ENCODE assay signal across 8 mouse cellular contexts in genomic region chr1:171286517-171286916, GRCm38 (mm10). TPM values are rescaled to one million over a fixed set of nuclear protein-coding genes. Genes with fewer than 3 reads are reported as not detected.
A peak's percentile ranks its signal among the peaks of the same experiment; 100 is the strongest.
DNase-seq lines count a peak whose midpoint lies in the region; ATAC-seq and TF ChIP-seq lines count a peak whose summit lies in the region.

No protein-coding gene starts in this region.

- no peak for ATAC-seq in lung, embryonic 16.5 days (ENCODE audit: low read depth)
- no peak for ATAC-seq in liver, postnatal 0 days

- no peak overlapping the region for H3K9ac ChIP-seq in lung, embryonic 16.5 days (ENCODE audit: low read length)
- H3K9ac ChIP-seq in liver, postnatal 0 days (replicated peaks): no peak overlapping the region; the same call in 1 of the 2 replicates

- H3K4me2 ChIP-seq in lung, embryonic 16.5 days (ENCODE audit: low read depth, low read length): peak overlapping the region; percentile 78; the same call in 1 of the 2 replicates
- H3K4me2 ChIP-seq in liver, postnatal 0 days (ENCODE audit: low read depth, low read length): 0 out of 2 replicates have a peak overlapping the region, but pooled peaks have one; percentile 80

- peak in 1 of 2 experiments; percentile 31 for DNase-seq in cerebellum, adult 2 months
- DNase-seq in cerebellum, postnatal 25 days: no peak
- DNase-seq in lung, adult 2 months: no peak
- DNase-seq in liver, postnatal 0 days: no peak
- no peak for DNase-seq in MN1 (ENCODE audit: low spot score)
- no peak for DNase-seq in ovary, postnatal 36 days (ENCODE audit: low spot score)
- DNase-seq in urinary bladder, postnatal 10 days (ENCODE audit: low spot score): no peak

- WGBS in cerebellum, adult 2 months: 69% methylated on average over 19 of the region's 19 CpGs
- WGBS in lung, embryonic 16.5 days: 90% methylated on average over 19 of the region's 19 CpGs
- 88% methylated on average over 19 of the region's 19 CpGs for WGBS in lung, adult 2 months
- 89% methylated on average over 19 of the region's 19 CpGs for WGBS in liver, postnatal 0 days (ENCODE audit: insufficient replicate concordance)

- peaks cover 18% of the 10 kb centered on the region for H3K36me3 ChIP-seq in lung, embryonic 16.5 days (ENCODE audit: control insufficient read depth, insufficient read depth, low read length)
- H3K36me3 ChIP-seq in liver, postnatal 0 days (replicated peaks; ENCODE audit: insufficient read depth, low read length): peaks cover 34% of the 10 kb centered on the region

- no peak for TF ChIP-seq EP300 in liver, postnatal 0 days (IDR thresholded peaks at IDR 0.05; ENCODE audit: low read depth)

- H3K27me3 ChIP-seq in cerebellum, adult 2 months (ENCODE audit: control insufficient read depth, insufficient read depth, low read length): no peaks in the 10 kb centered on the region
- H3K27me3 ChIP-seq in lung, embryonic 16.5 days (ENCODE audit: control insufficient read depth, insufficient read depth, low read depth, low read length): no peaks in the 10 kb centered on the region
- H3K27me3 ChIP-seq in liver, postnatal 0 days (ENCODE audit: insufficient read depth, low read length): no peaks in the 10 kb centered on the region

- H3K9me3 ChIP-seq in lung, embryonic 16.5 days (ENCODE audit: control insufficient read depth, low read length): no peaks in the 10 kb centered on the region
- H3K9me3 ChIP-seq in liver, postnatal 0 days (ENCODE audit: low read length): no peaks in the 10 kb centered on the region

- no peak for TF ChIP-seq CTCF in cerebellum, adult 2 months (IDR thresholded peaks at IDR 0.05; ENCODE audit: borderline replicate concordance, insufficient read depth, low read depth, low read length)
- TF ChIP-seq CTCF in lung, adult 2 months (IDR thresholded peaks at IDR 0.05; ENCODE audit: insufficient read depth, low read length): no peak
- TF ChIP-seq CTCF in liver, postnatal 0 days (IDR thresholded peaks at IDR 0.05; ENCODE audit: low read depth): no peak

- H3K27ac ChIP-seq in cerebellum, adult 2 months (ENCODE audit: insufficient read depth, low read length): no peak overlapping the region
- H3K27ac ChIP-seq in lung, embryonic 16.5 days (ENCODE audit: low read length): no peak overlapping the region
- no peak overlapping the region for H3K27ac ChIP-seq in liver, postnatal 0 days (ENCODE audit: low read depth)

- H3K4me1 ChIP-seq in cerebellum, adult 2 months (ENCODE audit: control insufficient read depth, insufficient read depth, low read length): peaks cover 4% of the 10 kb centered on the region; the same call in 1 of the 2 replicates
- peaks cover 7% of the 10 kb centered on the region for H3K4me1 ChIP-seq in lung, embryonic 16.5 days (replicated peaks; ENCODE audit: control insufficient read depth, insufficient read depth, low read length)
- H3K4me1 ChIP-seq in lung, adult 2 months (ENCODE audit: control insufficient read depth, insufficient read depth, low read length): peaks cover 7% of the 10 kb centered on the region
- peaks cover 17% of the 10 kb centered on the region for H3K4me1 ChIP-seq in liver, postnatal 0 days (ENCODE audit: insufficient read depth)

- TF ChIP-seq POLR2A in cerebellum, adult 2 months (IDR thresholded peaks at IDR 0.05; ENCODE audit: borderline replicate concordance, insufficient read depth, low read length): no peak
- no peak for TF ChIP-seq POLR2A in lung, adult 2 months (IDR thresholded peaks at IDR 0.05; ENCODE audit: borderline replicate concordance, extremely low read depth, low read depth, low read length)

- peak overlapping the region; percentile 73 for H3K4me3 ChIP-seq in cerebellum, adult 2 months (replicated peaks; ENCODE audit: insufficient read depth, low read depth, low read length)
- no peak overlapping the region for H3K4me3 ChIP-seq in lung, embryonic 16.5 days (ENCODE audit: low read length)
- H3K4me3 ChIP-seq in lung, adult 2 months (replicated peaks; ENCODE audit: extremely low read depth, low read depth, low read length): no peak overlapping the region
- H3K4me3 ChIP-seq in liver, postnatal 0 days (ENCODE audit: low read depth, low read length): no peak overlapping the region

RNA-seq across cellular contexts. Expression of gene Usp21, which starts 1.3 kb away (rescaled TPM):
- polyA plus RNA-seq in cerebellum, adult 2 months (2012; rRNA removed): 76.6 and 77.5 TPM in 2 replicates
- 69.8 and 76.0 TPM in 2 replicates for polyA plus RNA-seq in lung, embryonic 16.5 days (2015; fragmentation: Nextera tagmentation; extraction: Ambion mirVana)
- 42.3 and 51.2 TPM in 2 replicates for polyA plus RNA-seq in lung, adult 2 months (2012; rRNA removed)
- 13.9 and 15.1 TPM in 2 replicates for polyA plus RNA-seq in liver, postnatal 0 days (2015; fragmentation: Nextera tagmentation; extraction: Ambion mirVana)

RNA-seq across cellular contexts. Expression of gene Ppox, which starts 5.5 kb away (rescaled TPM):
- 76.9 and 81.2 TPM in 2 replicates for polyA plus RNA-seq in cerebellum, adult 2 months (2012; rRNA removed)
- polyA plus RNA-seq in lung, embryonic 16.5 days (2015; fragmentation: Nextera tagmentation; extraction: Ambion mirVana): 53.9 and 56.8 TPM in 2 replicates
- 40.6 and 49.0 TPM in 2 replicates for polyA plus RNA-seq in lung, adult 2 months (2012; rRNA removed)
- polyA plus RNA-seq in liver, postnatal 0 days (2015; fragmentation: Nextera tagmentation; extraction: Ambion mirVana): 61.5 and 69.6 TPM in 2 replicates

RNA-seq across cellular contexts. Expression of gene Ufc1, which starts 8.3 kb away (rescaled TPM):
- polyA plus RNA-seq in cerebellum, adult 2 months (2012; rRNA removed): 96.4 and 109 TPM in 2 replicates
- polyA plus RNA-seq in lung, embryonic 16.5 days (2015; fragmentation: Nextera tagmentation; extraction: Ambion mirVana): 109 and 111 TPM in 2 replicates
- polyA plus RNA-seq in lung, adult 2 months (2012; rRNA removed): 18.8 and 22.2 TPM in 2 replicates
- polyA plus RNA-seq in liver, postnatal 0 days (2015; fragmentation: Nextera tagmentation; extraction: Ambion mirVana): 58.1 and 59.6 TPM in 2 replicates

RNA-seq across cellular contexts. Expression of gene B4galt3, which starts 16.4 kb away (rescaled TPM):
- polyA plus RNA-seq in cerebellum, adult 2 months (2012; rRNA removed): 69.6 and 72.2 TPM in 2 replicates
- polyA plus RNA-seq in lung, embryonic 16.5 days (2015; fragmentation: Nextera tagmentation; extraction: Ambion mirVana): 92.6 and 98.6 TPM in 2 replicates
- 72.0 and 75.8 TPM in 2 replicates for polyA plus RNA-seq in lung, adult 2 months (2012; rRNA removed)
- polyA plus RNA-seq in liver, postnatal 0 days (2015; fragmentation: Nextera tagmentation; extraction: Ambion mirVana): 16.0 and 16.7 TPM in 2 replicates

RNA-seq across cellular contexts. Expression of gene Ndufs2, which starts 35.3 kb away (rescaled TPM):
- polyA plus RNA-seq in cerebellum, adult 2 months (2012; rRNA removed): 282 and 283 TPM in 2 replicates
- polyA plus RNA-seq in lung, embryonic 16.5 days (2015; fragmentation: Nextera tagmentation; extraction: Ambion mirVana): 227 and 230 TPM in 2 replicates
- 78.8 and 118 TPM in 2 replicates for polyA plus RNA-seq in lung, adult 2 months (2012; rRNA removed)
- 158 and 170 TPM in 2 replicates for polyA plus RNA-seq in liver, postnatal 0 days (2015; fragmentation: Nextera tagmentation; extraction: Ambion mirVana)
